Mouse (Mus musculus) midbrain, embryonic 15.5 days (tissue): Measurements from ENCODE around the gene Med13l. TPM values are rescaled to one million over a fixed set of nuclear protein-coding genes. Genes with fewer than 3 reads are reported as not detected.

ENCODE experiments used
- ATAC-seq: fragments of 200-750 bp; cut with Nextera tagmentation; replicated peaks from 2 replicates; pipeline ENCODE4 v1.8.0; 2017; ENCODE audit warnings: moderate TSS enrichment
- H3K27ac ChIP-seq: fragments of 300-500 bp; sonication (generic); 2 replicates; pipeline ENCODE4 v1.5.1; 2015; ENCODE audit warnings: mild to moderate bottlenecking, inconsistent platforms
- H3K27me3 ChIP-seq: fragments of 300-500 bp; sonication (generic); replicated peaks from 2 replicates; pipeline ENCODE4 v1.6.1; 2015; ENCODE audit warnings: inconsistent platforms
- H3K36me3 ChIP-seq: fragments of 300-500 bp; sonication (generic); replicated peaks from 2 replicates; pipeline ENCODE4 v1.6.1; 2015; ENCODE audit warnings: inconsistent platforms
- H3K4me1 ChIP-seq: fragments of 300-500 bp; sonication (generic); 2 replicates; pipeline ENCODE4 v1.6.1; 2015; ENCODE audit warnings: inconsistent platforms
- H3K4me2 ChIP-seq: fragments of 300-500 bp; sonication (generic); 2 replicates; pipeline ENCODE4 v1.6.1; 2015; ENCODE audit warnings: inconsistent platforms, mild to moderate bottlenecking, moderate library complexity
- H3K4me3 ChIP-seq: fragments of 300-500 bp; sonication (generic); 2 replicates; pipeline ENCODE4 v1.5.1; 2015; ENCODE audit warnings: mild to moderate bottlenecking, inconsistent platforms
- H3K9ac ChIP-seq: fragments of 300-500 bp; sonication (generic); 2 replicates; pipeline ENCODE4 v1.6.1; 2015; ENCODE audit warnings: mild to moderate bottlenecking, inconsistent platforms
- H3K9me3 ChIP-seq: fragments of 300-500 bp; sonication (generic); 2 replicates; pipeline ENCODE4 v1.6.1; 2016; ENCODE audit warnings: inconsistent platforms
- WGBS: fragments of 180-500 bp; shearing (Covaris S2); methylation state at CpG from one replicate; pipeline ENCODE4 v1.1.7; 2015; ENCODE audit warnings: mixed read lengths; 5-methylcytosine and 5-hydroxymethylcytosine counted together
- polyA plus RNA-seq: library from polyadenylated mRNA; unstranded; fragments of >200 nt; fragmentation: Nextera tagmentation; extraction: Ambion mirVana; gene quantifications from 2 replicates; pipeline ENCODE4 v1.2.1, GENCODE M21; 2015

Med13l gene
- polyA plus RNA-seq, 1 experiment from 2014 or later = 17.3 TPM

GRCm38 (mm10) chr5:118526504-118526903 lies 34.0 kb upstream of the Med13l start:
- WGBS = 89% methylated on average over 13 of the region's 13 CpGs
- no peak overlapping the region for H3K27ac ChIP-seq

GRCm38 (mm10) chr5:118529241-118529640 lies 31.2 kb upstream of the Med13l start:
- 13% methylated on average over 7 of the region's 7 CpGs for WGBS

More at GRCm38 (mm10) chr5:118526504-118526903, 34.0 kb upstream of the Med13l start:
- Histone ChIP-seq H3K36me3 (no peaks in the 10 kb centered on the region), H3K9me3 (no peaks in the 10 kb centered on the region), H3K27me3 (no peaks in the 10 kb centered on the region; the same call in 1 of the 2 replicates), H3K4me2 (no peak overlapping the region), H3K4me3 (no peak overlapping the region), H3K4me1 (peaks cover 5% of the 10 kb centered on the region; the same call in 1 of the 2 replicates), H3K9ac (no peak overlapping the region)
- no peak for ATAC-seq

GRCm38 (mm10) chr5:118532125-118532524 lies 28.4 kb upstream of the Med13l start:
- Histone ChIP-seq H3K4me1 (peaks cover 5% of the 10 kb centered on the region; the same call in 1 of the 2 replicates), H3K27me3 (no peaks in the 10 kb centered on the region; the same call in 1 of the 2 replicates), H3K9me3 (no peaks in the 10 kb centered on the region), H3K4me2 (no peak overlapping the region), H3K36me3 (no peaks in the 10 kb centered on the region), H3K27ac (no peak overlapping the region), H3K9ac (no peak overlapping the region), H3K4me3 (no peak overlapping the region)
- no peak for ATAC-seq
- 17% methylated on average over 13 of the region's 13 CpGs for WGBS

More at GRCm38 (mm10) chr5:118529241-118529640, 31.2 kb upstream of the Med13l start:
- Histone ChIP-seq H3K27me3 (no peaks in the 10 kb centered on the region; the same call in 1 of the 2 replicates), H3K9ac (no peak overlapping the region), H3K4me3 (no peak overlapping the region), H3K36me3 (no peaks in the 10 kb centered on the region), H3K9me3 (no peaks in the 10 kb centered on the region), H3K4me2 (no peak overlapping the region), H3K4me1 (peaks cover 5% of the 10 kb centered on the region; the same call in 1 of the 2 replicates), H3K27ac (no peak overlapping the region)
- ATAC-seq = no peak

GRCm38 (mm10) chr5:118532659-118533058 lies 27.8 kb upstream of the Med13l start:
- no peaks in the 10 kb centered on the region; the same call in 1 of the 2 replicates for H3K27me3 ChIP-seq
- 60% methylated on average over 15 of the region's 15 CpGs for WGBS
- no peak overlapping the region for H3K4me3 ChIP-seq
- H3K4me1 ChIP-seq = peaks cover 5% of the 10 kb centered on the region; the same call in 1 of the 2 replicates
- no peaks in the 10 kb centered on the region for H3K36me3 ChIP-seq
- no peak overlapping the region for H3K4me2 ChIP-seq
- no peak overlapping the region for H3K9ac ChIP-seq
- H3K9me3 ChIP-seq = no peaks in the 10 kb centered on the region
- no peak overlapping the region for H3K27ac ChIP-seq
- ATAC-seq = no peak

GRCm38 (mm10) chr5:118534407-118534921 lies 26.0 kb upstream of the Med13l start:
- Histone ChIP-seq H3K4me1 (peaks cover 2% of the 10 kb centered on the region; the same call in 1 of the 2 replicates), H3K9ac (no peak overlapping the region), H3K36me3 (no peaks in the 10 kb centered on the region), H3K27ac (no peak overlapping the region), H3K9me3 (no peaks in the 10 kb centered on the region), H3K4me3 (no peak overlapping the region), H3K4me2 (no peak overlapping the region), H3K27me3 (no peaks in the 10 kb centered on the region; the same call in 1 of the 2 replicates)
- ATAC-seq = no peak
- WGBS = 70% methylated on average over 9 of the region's 9 CpGs

- Histone ChIP-seq H3K9ac (no peak overlapping the region), H3K27me3 (no peaks in the 10 kb centered on the region; the same call in 1 of the 2 replicates), H3K4me3 (no peak overlapping the region), H3K36me3 (no peaks in the 10 kb centered on the region), H3K9me3 (no peaks in the 10 kb centered on the region), H3K27ac (no peak overlapping the region), H3K4me2 (no peak overlapping the region), H3K4me1 (no peaks in the 10 kb centered on the region)
- no peak for ATAC-seq
- 56% methylated on average over 8 of the region's 8 CpGs for WGBS
These were observed 25.3 kb upstream of the Med13l start for GRCm38 (mm10) chr5:118535130-118535529.

GRCm38 (mm10) chr5:118538487-118538886 lies 22.0 kb upstream of the Med13l start:
- Histone ChIP-seq H3K4me3 (no peak overlapping the region), H3K4me1 (no peaks in the 10 kb centered on the region), H3K36me3 (no peaks in the 10 kb centered on the region), H3K9me3 (no peaks in the 10 kb centered on the region), H3K4me2 (no peak overlapping the region), H3K27me3 (no peaks in the 10 kb centered on the region), H3K9ac (no peak overlapping the region), H3K27ac (no peak overlapping the region)
- no peak for ATAC-seq
- 15% methylated on average over 5 of the region's 5 CpGs for WGBS

GRCm38 (mm10) chr5:118543816-118544215 lies 16.7 kb upstream of the Med13l start:
- Histone ChIP-seq H3K27ac (no peak overlapping the region), H3K27me3 (no peaks in the 10 kb centered on the region), H3K4me3 (no peak overlapping the region), H3K9me3 (no peaks in the 10 kb centered on the region), H3K9ac (no peak overlapping the region), H3K4me1 (no peaks in the 10 kb centered on the region), H3K36me3 (no peaks in the 10 kb centered on the region), H3K4me2 (no peak overlapping the region)
- no peak for ATAC-seq
- WGBS = 96% methylated on average over 2 of the region's 2 CpGs

- H3K36me3 ChIP-seq = no peaks in the 10 kb centered on the region
- 78% methylated on average over 5 of the region's 5 CpGs for WGBS
- no peak for ATAC-seq
These were observed 10.0 kb upstream of the Med13l start for GRCm38 (mm10) chr5:118550493-118550892.

GRCm38 (mm10) chr5:118553290-118553689 lies 7.2 kb upstream of the Med13l start:
- Histone ChIP-seq H3K9me3 (no peaks in the 10 kb centered on the region), H3K4me1 (no peaks in the 10 kb centered on the region), H3K9ac (no peak overlapping the region), H3K27ac (no peak overlapping the region), H3K36me3 (no peaks in the 10 kb centered on the region), H3K4me2 (no peak overlapping the region), H3K27me3 (0 out of 2 replicates have a peak, but pooled peaks cover 2% of the 10 kb centered on the region), H3K4me3 (no peak overlapping the region)
- ATAC-seq = no peak

More at GRCm38 (mm10) chr5:118550493-118550892, 10.0 kb upstream of the Med13l start:
- Histone ChIP-seq H3K9ac (no peak overlapping the region), H3K27me3 (0 out of 2 replicates have a peak, but pooled peaks cover 2% of the 10 kb centered on the region), H3K4me1 (no peaks in the 10 kb centered on the region), H3K4me2 (no peak overlapping the region), H3K9me3 (no peaks in the 10 kb centered on the region), H3K4me3 (no peak overlapping the region), H3K27ac (no peak overlapping the region)

- 92% methylated on average over 4 of the region's 4 CpGs for WGBS
- Histone ChIP-seq H3K36me3 (no peaks in the 10 kb centered on the region), H3K27ac (no peak overlapping the region), H3K4me3 (no peak overlapping the region), H3K4me2 (no peak overlapping the region), H3K9ac (no peak overlapping the region), H3K27me3 (0 out of 2 replicates have a peak, but pooled peaks cover 2% of the 10 kb centered on the region), H3K9me3 (no peaks in the 10 kb centered on the region), H3K4me1 (peaks cover 4% of the 10 kb centered on the region; the same call in 1 of the 2 replicates)
- ATAC-seq = no peak
These were observed 5.2 kb upstream of the Med13l start for GRCm38 (mm10) chr5:118555305-118555704.

GRCm38 (mm10) chr5:118556387-118556937 lies 4.0 kb upstream of the Med13l start:
- H3K27ac ChIP-seq = no peak overlapping the region
- peaks cover 4% of the 10 kb centered on the region; the same call in 1 of the 2 replicates for H3K4me1 ChIP-seq
- WGBS = 42% methylated on average over 12 of the region's 12 CpGs
- H3K36me3 ChIP-seq = no peaks in the 10 kb centered on the region
- no peak overlapping the region for H3K9ac ChIP-seq
- H3K27me3 ChIP-seq = 0 out of 2 replicates have a peak, but pooled peaks cover 2% of the 10 kb centered on the region
- H3K4me2 ChIP-seq = no peak overlapping the region
- no peak overlapping the region for H3K4me3 ChIP-seq
- H3K9me3 ChIP-seq = no peaks in the 10 kb centered on the region
- no peak for ATAC-seq
